Mouse (Mus musculus): ENCODE measurements around the gene Pi4ka. TPM values are rescaled to one million over a fixed set of nuclear protein-coding genes. Genes with fewer than 3 reads are reported as not detected.

Gene Pi4ka
- polyA plus RNA-seq, 1 experiment from 2014 or later, result 30.7 TPM

DNA sequence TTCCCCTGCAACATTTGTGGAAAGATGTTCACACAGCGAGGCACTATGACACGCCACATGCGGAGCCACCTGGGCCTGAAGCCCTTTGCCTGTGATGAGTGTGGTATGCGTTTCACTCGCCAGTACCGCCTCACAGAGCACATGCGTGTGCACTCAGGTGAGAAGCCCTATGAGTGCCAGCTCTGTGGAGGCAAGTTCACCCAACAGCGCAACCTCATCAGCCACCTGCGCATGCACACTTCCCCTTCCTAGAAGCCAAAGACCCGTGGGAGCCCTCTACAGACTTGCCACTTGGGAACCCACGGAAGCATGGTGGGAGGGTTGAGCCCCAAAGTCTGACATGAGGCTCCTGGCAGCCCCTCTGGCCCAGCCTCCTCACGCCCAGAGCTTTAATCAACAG, 147.2 kb downstream of the Pi4ka start:
- H3K36me3 ChIP-seq (ENCODE audit: control insufficient read depth, insufficient read depth, low read length), result peaks cover 45% of the 10 kb centered on the region
- H3K27me3 ChIP-seq (replicated peaks; ENCODE audit: control insufficient read depth, insufficient read depth, low read length), result no peaks in the 10 kb centered on the region
- peaks cover 2% of the 10 kb centered on the region; the same call in 1 of the 2 replicates for H3K4me1 ChIP-seq (ENCODE audit: control insufficient read depth, insufficient read depth, low read length)
- H3K4me2 ChIP-seq (ENCODE audit: low read depth, low read length), result no peak overlapping the region
- no peaks in the 10 kb centered on the region for H3K9me3 ChIP-seq (ENCODE audit: control insufficient read depth, low read length)
- DNase-seq (ENCODE audit: low spot score), result no peak
- no peak overlapping the region for H3K4me3 ChIP-seq (ENCODE audit: low read depth, low read length)
- no peak for ATAC-seq (ENCODE audit: low read depth)
- H3K27ac ChIP-seq (replicated peaks; ENCODE audit: low read depth, low read length), result no peak overlapping the region
- WGBS, result 94% methylated on average over 12 of the region's 12 CpGs
- no peak overlapping the region for H3K9ac ChIP-seq (ENCODE audit: low read depth, low read length)

DNA sequence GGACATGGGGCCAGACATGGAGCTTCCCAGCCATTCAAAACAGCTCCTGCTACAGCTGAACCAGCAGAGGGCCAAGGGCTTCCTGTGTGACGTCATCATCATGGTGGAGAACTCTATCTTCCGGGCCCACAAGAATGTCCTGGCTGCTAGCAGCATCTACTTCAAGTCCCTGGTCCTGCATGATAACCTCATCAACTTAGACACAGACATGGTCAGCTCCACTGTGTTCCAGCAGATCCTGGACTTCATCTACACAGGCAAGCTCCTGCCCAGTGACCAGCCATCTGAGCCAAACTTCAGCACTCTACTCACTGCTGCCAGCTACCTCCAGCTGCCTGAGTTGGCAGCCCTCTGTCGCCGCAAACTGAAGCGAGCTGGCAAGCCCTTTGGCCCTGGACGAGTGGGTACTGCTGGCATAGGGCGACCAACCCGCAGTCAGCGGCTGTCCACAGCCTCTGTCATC, 148.7 kb downstream of the Pi4ka start:
- H3K4me1 ChIP-seq (ENCODE audit: control insufficient read depth, insufficient read depth, low read length), result peaks cover 9% of the 10 kb centered on the region; the same call in 1 of the 2 replicates
- H3K27ac ChIP-seq (replicated peaks; ENCODE audit: low read depth, low read length), result no peak overlapping the region
- 93% methylated on average over 9 of the region's 9 CpGs for WGBS
- H3K4me3 ChIP-seq (ENCODE audit: low read depth, low read length), result no peak overlapping the region
- H3K9me3 ChIP-seq (ENCODE audit: control insufficient read depth, low read length), result no peaks in the 10 kb centered on the region
- peaks cover 44% of the 10 kb centered on the region for H3K36me3 ChIP-seq (ENCODE audit: control insufficient read depth, insufficient read depth, low read length)
- no peak for DNase-seq (ENCODE audit: low spot score)
- H3K4me2 ChIP-seq (ENCODE audit: low read depth, low read length), result no peak overlapping the region
- H3K9ac ChIP-seq (ENCODE audit: low read depth, low read length), result no peak overlapping the region
- H3K27me3 ChIP-seq (replicated peaks; ENCODE audit: control insufficient read depth, insufficient read depth, low read length), result no peaks in the 10 kb centered on the region
- ATAC-seq (ENCODE audit: low read depth), result no peak

DNA sequence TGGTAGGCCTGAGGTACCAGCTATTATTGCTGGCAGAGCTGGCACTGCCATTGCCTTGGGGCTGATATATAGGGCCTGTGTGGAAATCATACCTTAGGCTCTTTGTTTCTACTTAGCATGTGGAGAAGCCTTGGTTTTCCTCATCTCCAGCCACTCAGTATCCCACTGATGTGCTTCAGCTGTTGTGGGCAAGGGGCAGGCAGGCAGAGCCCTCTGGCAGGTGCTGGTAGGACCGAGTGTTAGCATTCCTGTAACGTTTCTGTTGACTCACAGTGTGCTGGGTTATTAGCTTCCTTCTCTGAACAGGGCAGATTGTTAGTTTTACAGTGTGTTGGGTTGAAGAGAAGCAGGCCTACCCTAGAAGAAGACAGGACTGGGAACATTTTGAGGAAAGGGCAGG, 150.8 kb downstream of the Pi4ka start:
- Histone ChIP-seq H3K27me3 (replicated peaks; ENCODE audit: control insufficient read depth, insufficient read depth, low read length) (no peaks in the 10 kb centered on the region), H3K27ac (replicated peaks; ENCODE audit: low read depth, low read length) (no peak overlapping the region), H3K4me3 (ENCODE audit: low read depth, low read length) (no peak overlapping the region), H3K4me1 (ENCODE audit: control insufficient read depth, insufficient read depth, low read length) (peaks cover 22% of the 10 kb centered on the region), H3K36me3 (ENCODE audit: control insufficient read depth, insufficient read depth, low read length) (peaks cover 33% of the 10 kb centered on the region), H3K4me2 (ENCODE audit: low read depth, low read length) (no peak overlapping the region), H3K9me3 (ENCODE audit: control insufficient read depth, low read length) (no peaks in the 10 kb centered on the region), H3K9ac (ENCODE audit: low read depth, low read length) (no peak overlapping the region)
- DNase-seq (ENCODE audit: low spot score) (no peak), ATAC-seq (ENCODE audit: low read depth) (no peak)
- WGBS, result 92% methylated on average over 2 of the region's 2 CpGs

GRCm38 (mm10) chr16:17254005-17254597, 152.0 kb downstream of the Pi4ka start:
- Histone ChIP-seq H3K27me3 (replicated peaks; ENCODE audit: control insufficient read depth, insufficient read depth, low read length) (no peaks in the 10 kb centered on the region), H3K4me2 (ENCODE audit: low read depth, low read length) (no peak overlapping the region), H3K4me3 (ENCODE audit: low read depth, low read length) (no peak overlapping the region), H3K4me1 (ENCODE audit: control insufficient read depth, insufficient read depth, low read length) (peaks cover 22% of the 10 kb centered on the region), H3K9me3 (ENCODE audit: control insufficient read depth, low read length) (no peaks in the 10 kb centered on the region), H3K27ac (replicated peaks; ENCODE audit: low read depth, low read length) (no peak overlapping the region), H3K36me3 (ENCODE audit: control insufficient read depth, insufficient read depth, low read length) (peaks cover 29% of the 10 kb centered on the region), H3K9ac (ENCODE audit: low read depth, low read length) (no peak overlapping the region)
- WGBS, result 29% methylated on average over 4 of the region's 4 CpGs
- no peak for DNase-seq (ENCODE audit: low spot score)
- no peak for ATAC-seq (ENCODE audit: low read depth)

DNA sequence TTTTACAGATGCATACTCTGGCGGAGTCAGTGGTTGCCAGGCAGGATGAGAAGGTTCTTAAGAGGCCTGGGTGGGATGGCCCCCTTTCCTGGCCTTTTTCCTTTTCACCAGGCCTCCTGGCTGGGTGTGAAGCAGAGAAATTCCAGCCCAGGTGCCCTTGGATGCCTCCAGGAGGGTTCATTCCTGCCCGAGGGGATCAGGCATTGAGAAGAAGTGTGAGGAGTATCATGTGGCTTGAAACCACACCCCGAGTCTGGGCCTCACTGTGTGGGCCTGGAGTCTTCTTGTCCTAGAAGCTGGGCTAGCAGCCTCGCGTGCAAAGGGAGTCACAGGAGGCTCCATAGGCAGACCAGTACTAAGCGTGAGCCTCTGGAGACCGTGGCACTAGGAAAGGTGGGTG, 153.3 kb downstream of the Pi4ka start:
- Histone ChIP-seq H3K27ac (replicated peaks; ENCODE audit: low read depth, low read length) (no peak overlapping the region), H3K9ac (ENCODE audit: low read depth, low read length) (no peak overlapping the region)
- WGBS, result 59% methylated on average over 7 of the region's 7 CpGs

DNA sequence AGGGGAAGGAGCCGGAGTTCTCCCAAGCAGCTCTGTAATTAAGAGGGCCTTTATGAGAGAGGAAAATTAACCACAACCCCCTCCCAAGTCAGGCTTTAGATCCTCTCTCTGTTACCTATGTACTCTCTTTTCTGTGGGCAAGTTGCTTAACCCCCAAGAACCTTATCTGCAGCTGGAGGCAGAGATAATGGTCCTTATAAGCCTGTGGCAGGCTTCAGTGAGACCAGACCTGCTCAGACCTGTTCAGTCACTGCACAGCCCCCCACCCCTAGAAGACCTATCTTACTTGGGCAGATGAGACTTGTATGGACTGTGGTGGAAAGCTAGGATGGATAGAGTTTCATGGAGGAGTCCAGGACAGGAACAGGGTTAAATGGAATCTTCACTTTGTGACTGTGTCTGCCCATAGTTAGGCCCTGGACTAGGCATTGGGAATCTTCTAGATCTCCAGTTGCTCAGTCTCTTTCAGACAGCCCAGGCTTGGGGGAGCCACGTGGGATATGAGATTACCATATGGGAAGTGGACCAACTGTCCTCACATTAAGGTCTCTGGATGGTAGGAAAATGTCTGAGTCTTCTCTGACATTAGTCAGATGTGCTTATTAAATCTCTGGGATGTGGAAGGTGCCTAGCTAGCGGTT, 153.9 kb downstream of the Pi4ka start:
- H3K27me3 ChIP-seq (replicated peaks; ENCODE audit: control insufficient read depth, insufficient read depth, low read length), result no peaks in the 10 kb centered on the region
- H3K4me1 ChIP-seq (ENCODE audit: control insufficient read depth, insufficient read depth, low read length), result peaks cover 22% of the 10 kb centered on the region
- H3K9me3 ChIP-seq (ENCODE audit: control insufficient read depth, low read length), result no peaks in the 10 kb centered on the region
- DNase-seq (ENCODE audit: low spot score), result no peak
- H3K36me3 ChIP-seq (ENCODE audit: control insufficient read depth, insufficient read depth, low read length), result peaks cover 10% of the 10 kb centered on the region; the same call in 1 of the 2 replicates
- WGBS, result 69% methylated on average over 3 of the region's 3 CpGs
- no peak overlapping the region for H3K9ac ChIP-seq (ENCODE audit: low read depth, low read length)
- no peak for ATAC-seq (ENCODE audit: low read depth)
- H3K4me2 ChIP-seq (ENCODE audit: low read depth, low read length), result no peak overlapping the region
- no peak overlapping the region for H3K27ac ChIP-seq (replicated peaks; ENCODE audit: low read depth, low read length)
- H3K4me3 ChIP-seq (ENCODE audit: low read depth, low read length), result no peak overlapping the region

More for the DNA sequence above, 153.3 kb downstream of the Pi4ka start:
- no peak overlapping the region for H3K4me2 ChIP-seq (ENCODE audit: low read depth, low read length)
- ATAC-seq (ENCODE audit: low read depth) (no peak), DNase-seq (ENCODE audit: low spot score) (no peak)
- no peaks in the 10 kb centered on the region for H3K27me3 ChIP-seq (replicated peaks; ENCODE audit: control insufficient read depth, insufficient read depth, low read length)
- H3K9me3 ChIP-seq (ENCODE audit: control insufficient read depth, low read length), result no peaks in the 10 kb centered on the region
- H3K4me1 ChIP-seq (ENCODE audit: control insufficient read depth, insufficient read depth, low read length), result peaks cover 22% of the 10 kb centered on the region
- peaks cover 17% of the 10 kb centered on the region for H3K36me3 ChIP-seq (ENCODE audit: control insufficient read depth, insufficient read depth, low read length)
- H3K4me3 ChIP-seq (ENCODE audit: low read depth, low read length), result no peak overlapping the region

GRCm38 (mm10) chr16:17251539-17251938, 154.6 kb downstream of the Pi4ka start:
- DNase-seq (ENCODE audit: low spot score), result peak; percentile 68

GRCm38 (mm10) chr16:17249135-17249534, 157.0 kb downstream of the Pi4ka start:
- Histone ChIP-seq H3K36me3 (ENCODE audit: control insufficient read depth, insufficient read depth, low read length) (no peaks in the 10 kb centered on the region), H3K4me2 (ENCODE audit: low read depth, low read length) (no peak overlapping the region)

More at GRCm38 (mm10) chr16:17251539-17251938, 154.6 kb downstream of the Pi4ka start:
- Histone ChIP-seq H3K36me3 (ENCODE audit: control insufficient read depth, insufficient read depth, low read length) (peaks cover 4% of the 10 kb centered on the region; the same call in 1 of the 2 replicates), H3K4me2 (ENCODE audit: low read depth, low read length) (no peak overlapping the region), H3K27ac (replicated peaks; ENCODE audit: low read depth, low read length) (no peak overlapping the region), H3K4me1 (ENCODE audit: control insufficient read depth, insufficient read depth, low read length) (peaks cover 22% of the 10 kb centered on the region), H3K9ac (ENCODE audit: low read depth, low read length) (no peak overlapping the region), H3K4me3 (ENCODE audit: low read depth, low read length) (no peak overlapping the region), H3K9me3 (ENCODE audit: control insufficient read depth, low read length) (no peaks in the 10 kb centered on the region), H3K27me3 (replicated peaks; ENCODE audit: control insufficient read depth, insufficient read depth, low read length) (no peaks in the 10 kb centered on the region)
- 44% methylated on average over 3 of the region's 3 CpGs for WGBS
- peak; percentile 56; the same call in 1 of the 2 replicates for ATAC-seq (ENCODE audit: low read depth)

More at GRCm38 (mm10) chr16:17249135-17249534, 157.0 kb downstream of the Pi4ka start:
- Histone ChIP-seq H3K27ac (replicated peaks; ENCODE audit: low read depth, low read length) (no peak overlapping the region), H3K4me1 (ENCODE audit: control insufficient read depth, insufficient read depth, low read length) (peaks cover 21% of the 10 kb centered on the region), H3K9ac (ENCODE audit: low read depth, low read length) (no peak overlapping the region), H3K4me3 (ENCODE audit: low read depth, low read length) (no peak overlapping the region), H3K27me3 (replicated peaks; ENCODE audit: control insufficient read depth, insufficient read depth, low read length) (no peaks in the 10 kb centered on the region), H3K9me3 (ENCODE audit: control insufficient read depth, low read length) (no peaks in the 10 kb centered on the region)
- DNase-seq (ENCODE audit: low spot score), result no peak
- WGBS, result 50% methylated on average over 6 of the region's 6 CpGs
- ATAC-seq (ENCODE audit: low read depth), result no peak
